Mouse (Mus musculus) MEL (cell line): ENCODE results near the gene Tgfbi. TPM values are rescaled to one million over a fixed set of nuclear protein-coding genes. Genes with fewer than 3 reads are reported as not detected.

Source experiments
- DNase-seq: peaks from one replicate; pipeline ENCODE4 v3.0.0; 2011; ENCODE audit warnings: low read depth, low spot score
- H3K27ac ChIP-seq: 2 replicates; pipeline ENCODE4 v1.5.1; 2012; ENCODE audit warnings: low read depth, mild to moderate bottlenecking, control low read depth, low read length, moderate library complexity; ENCODE audit not compliant: control insufficient read depth
- H3K27me3 ChIP-seq, 2 experiments: fragments of 150-350 bp in 1 of 2; sonication (generic) in 1 of 2; 2 replicates each; pipeline ENCODE4 v1.6.1; 2012; ENCODE audit warnings: low read length in 2 of 2, mild to moderate bottlenecking in 2 of 2, improper control_type of control experiment in 1 of 2, moderate library complexity in 1 of 2; ENCODE audit not compliant: insufficient read depth in 2 of 2, control insufficient read depth in 1 of 2
- H3K36me3 ChIP-seq, 2 experiments: 2 replicates each; pipeline ENCODE4 v1.6.1; 2012 to 2014; ENCODE audit warnings: low read length in 2 of 2, improper control_type of control experiment in 1 of 2, inconsistent platforms in 1 of 2, mild to moderate bottlenecking in 1 of 2; ENCODE audit not compliant: insufficient read depth in 2 of 2, control insufficient read depth in 1 of 2
- H3K4me1 ChIP-seq, 2 experiments: fragments of 150-350 bp in 1 of 2; sonication (generic) in 1 of 2; 2 replicates each; pipeline ENCODE4 v1.6.1; 2012; ENCODE audit warnings: low read length in 2 of 2, improper control_type of control experiment in 1 of 2, mild to moderate bottlenecking in 1 of 2; ENCODE audit not compliant: insufficient read depth in 2 of 2, control insufficient read depth in 1 of 2
- H3K4me3 ChIP-seq, 2 experiments: fragments of 150-350 bp in 1 of 2; sonication (generic) in 1 of 2; 2 replicates each; pipeline ENCODE4 v1.5.1; 2012; ENCODE audit warnings: low read depth in 2 of 2, low read length in 2 of 2, mild to moderate bottlenecking in 2 of 2, moderate library complexity in 2 of 2, control low read depth in 1 of 2, improper control_type of control experiment in 1 of 2; ENCODE audit not compliant: control insufficient read depth in 1 of 2, insufficient read depth in 1 of 2
- H3K79me2 ChIP-seq: 2 replicates; pipeline ENCODE4 v1.6.1; 2012; ENCODE audit warnings: mild to moderate bottlenecking, low read length, moderate library complexity; ENCODE audit not compliant: control insufficient read depth, poor library complexity, insufficient read depth
- H3K9ac ChIP-seq: 2 replicates; pipeline ENCODE4 v1.6.1; 2012; ENCODE audit warnings: low read depth, mild to moderate bottlenecking, control low read depth, low read length, moderate library complexity; ENCODE audit not compliant: control insufficient read depth, poor library complexity, severe bottlenecking
- H3K9me3 ChIP-seq: fragments of 150-350 bp; sonication (generic); replicated peaks from 2 replicates; pipeline ENCODE4 v1.6.1; 2012; ENCODE audit warnings: mild to moderate bottlenecking, low read length, improper control_type of control experiment, moderate library complexity; ENCODE audit not compliant: insufficient read depth
- BHLHE40 ChIP-seq: IDR thresholded peaks from 2 replicates; pipeline ENCODE4 v1.6.1; 2012; ENCODE audit warnings: low read depth, mild to moderate bottlenecking, inconsistent platforms, low read length, improper control_type of control experiment, borderline replicate concordance
- CHD1 ChIP-seq: IDR thresholded peaks from 2 replicates; pipeline ENCODE4 v1.6.1; 2012; ENCODE audit warnings: low read depth, mild to moderate bottlenecking, inconsistent platforms, low read length, improper control_type of control experiment
- E2F4 ChIP-seq: IDR thresholded peaks from 2 replicates; pipeline ENCODE4 v1.6.1; 2011; ENCODE audit warnings: low read depth, low read length, improper control_type of control experiment, borderline replicate concordance
- ELF1 ChIP-seq: IDR thresholded peaks from 2 replicates; pipeline ENCODE4 v1.6.1; 2014; ENCODE audit warnings: low read depth, mild to moderate bottlenecking, inconsistent platforms, low read length, improper control_type of control experiment, moderate library complexity
- ETS1 ChIP-seq: IDR thresholded peaks from 2 replicates; pipeline ENCODE4 v1.6.1; 2012; ENCODE audit warnings: low read depth, mild to moderate bottlenecking, inconsistent platforms, low read length, improper control_type of control experiment, moderate library complexity
- GATA1 ChIP-seq: IDR thresholded peaks from 2 replicates; pipeline ENCODE4 v1.6.1; 2011; ENCODE audit warnings: low read depth, low read length, improper control_type of control experiment
- HCFC1 ChIP-seq: IDR thresholded peaks from 2 replicates; pipeline ENCODE4 v1.6.1; 2012; ENCODE audit warnings: low read depth, mild to moderate bottlenecking, inconsistent platforms, low read length, improper control_type of control experiment, moderate library complexity
- JUND ChIP-seq: IDR thresholded peaks from 2 replicates; pipeline ENCODE4 v1.6.1; 2011; ENCODE audit warnings: low read depth, mild to moderate bottlenecking, improper control_type of control experiment, low read length
- KAT2A ChIP-seq: conservative IDR thresholded peaks from 2 replicates; pipeline ENCODE4 v1.6.1; 2012; ENCODE audit warnings: low read depth, low read length, improper control_type of control experiment, inconsistent platforms
- MEF2A ChIP-seq: IDR thresholded peaks from 2 replicates; pipeline ENCODE4 v1.6.1; 2014; ENCODE audit warnings: low read depth, mild to moderate bottlenecking, inconsistent platforms, low read length, improper control_type of control experiment; ENCODE audit not compliant: poor library complexity, insufficient replicate concordance, severe bottlenecking; ENCODE audit errors: extremely low read depth
- MXI1 ChIP-seq: IDR thresholded peaks from 2 replicates; pipeline ENCODE4 v1.6.1; 2011; ENCODE audit warnings: mild to moderate bottlenecking, low read depth, low read length, improper control_type of control experiment
- MYB ChIP-seq: IDR thresholded peaks from 2 replicates; pipeline ENCODE4 v1.6.1; 2011; ENCODE audit warnings: mild to moderate bottlenecking, low read depth, low read length, improper control_type of control experiment
- MYC ChIP-seq: IDR thresholded peaks from 2 replicates; pipeline ENCODE4 v1.6.1; 2011; ENCODE audit warnings: low read depth, mild to moderate bottlenecking, low read length, improper control_type of control experiment, moderate library complexity
- NELFE ChIP-seq: IDR thresholded peaks from 2 replicates; pipeline ENCODE4 v1.6.1; 2011; ENCODE audit warnings: low read depth, low read length, improper control_type of control experiment
- POLR2A ChIP-seq, 2 experiments: IDR thresholded peaks; 2 replicates each; pipeline ENCODE4 v1.6.1; 2011 to 2012; ENCODE audit warnings: low read length in 2 of 2, mild to moderate bottlenecking in 2 of 2, control low read depth in 1 of 2, improper control_type of control experiment in 1 of 2, low read depth in 1 of 2, moderate library complexity in 1 of 2; ENCODE audit not compliant: control insufficient read depth in 1 of 2, insufficient read depth in 1 of 2, poor library complexity in 1 of 2
- RCOR1 ChIP-seq: IDR thresholded peaks from 2 replicates; pipeline ENCODE4 v1.6.1; 2012; ENCODE audit warnings: low read depth, mild to moderate bottlenecking, inconsistent platforms, low read length, improper control_type of control experiment
- SIN3A ChIP-seq: IDR thresholded peaks from 2 replicates; pipeline ENCODE4 v1.6.1; 2012; ENCODE audit warnings: low read length, improper control_type of control experiment, inconsistent platforms
- TBP ChIP-seq: IDR thresholded peaks from 2 replicates; pipeline ENCODE4 v1.8.0; 2011; ENCODE audit warnings: low read depth, low read length, improper control_type of control experiment
- TCF12 ChIP-seq: IDR thresholded peaks from 2 replicates; pipeline ENCODE4 v1.6.1; 2014; ENCODE audit warnings: low read depth, mild to moderate bottlenecking, inconsistent platforms, low read length, improper control_type of control experiment, moderate library complexity
- UBTF ChIP-seq: IDR thresholded peaks from 2 replicates; pipeline ENCODE4 v1.6.1; 2012; ENCODE audit warnings: low read depth, mild to moderate bottlenecking, inconsistent platforms, low read length, improper control_type of control experiment, moderate library complexity, borderline replicate concordance; ENCODE audit not compliant: insufficient read depth
- ZC3H11A ChIP-seq: IDR thresholded peaks from 2 replicates; pipeline ENCODE4 v1.6.1; 2012; ENCODE audit warnings: low read depth, mild to moderate bottlenecking, inconsistent platforms, low read length, improper control_type of control experiment
- ZNF384 ChIP-seq: IDR thresholded peaks from 2 replicates; pipeline ENCODE4 v1.6.1; 2012; ENCODE audit warnings: low read depth, mild to moderate bottlenecking, inconsistent platforms, low read length, improper control_type of control experiment
- polyA plus RNA-seq, 2 experiments: library from polyadenylated mRNA; stranded (reverse) in 1 of 2; unstranded in 1 of 2; fragments of >175 nt in 1 of 2; fragments of >200 nt in 1 of 2; gene quantifications; 2 replicates each; pipeline versions ENCODE4 v1.2.1 to v1.2.4; 2012; ENCODE audit warnings: low replicate concordance in 2 of 2, low read depth in 1 of 2; ENCODE audit not compliant: insufficient read length in 2 of 2, insufficient read depth in 1 of 2, missing spikeins in 1 of 2
- total RNA-seq: library from RNA; depleted of rRNA; stranded (reverse); fragments of 300-350 nt; gene quantifications from 2 replicates; pipeline ENCODE4 v1.2.3, GENCODE M21; 2012

Gene Tgfbi
- total and polyA plus RNA-seq, 3 experiments, result not detected

GRCm38 (mm10) chr13:56597831-56598612 lies 11.3 kb upstream of the Tgfbi start:
- H3K4me3 ChIP-seq, result no peak overlapping the region
- no peaks in the 10 kb centered on the region for H3K27me3 ChIP-seq

GRCm38 (mm10) chr13:56599511-56599910 lies 9.8 kb upstream of the Tgfbi start:
- H3K27me3 ChIP-seq, result no peaks in the 10 kb centered on the region
- no peaks in the 10 kb centered on the region for H3K9me3 ChIP-seq
- no peak overlapping the region for H3K27ac ChIP-seq

More at GRCm38 (mm10) chr13:56597831-56598612, 11.3 kb upstream of the Tgfbi start:
- DNase-seq, result no peak
- Histone ChIP-seq H3K4me1 (no peaks in the 10 kb centered on the region), H3K36me3 (no peaks in the 10 kb centered on the region), H3K27ac (no peak overlapping the region), H3K9ac (no peak overlapping the region), H3K9me3 (no peaks in the 10 kb centered on the region), H3K79me2 (no peaks in the 10 kb centered on the region)
- TF ChIP-seq GATA1 (no peak), UBTF (no peak), ETS1 (no peak), NELFE (no peak), MXI1 (no peak), E2F4 (no peak), CHD1 (no peak), POLR2A (IDR thresholded peaks at IDR 0.05; ENCODE audit: control insufficient read depth in 1 of 2, insufficient read depth in 1 of 2, low read depth in 1 of 2, low read length in 2 of 2, poor library complexity in 1 of 2) (no peak), HCFC1 (no peak), KAT2A (no peak), SIN3A (no peak), ZC3H11A (no peak), MYB (no peak), ZNF384 (no peak), BHLHE40 (no peak), MEF2A (no peak), JUND (no peak)

More at GRCm38 (mm10) chr13:56599511-56599910, 9.8 kb upstream of the Tgfbi start:
- Histone ChIP-seq H3K4me3 (no peak overlapping the region), H3K9ac (no peak overlapping the region), H3K4me1 (no peaks in the 10 kb centered on the region), H3K79me2 (no peaks in the 10 kb centered on the region), H3K36me3 (no peaks in the 10 kb centered on the region)
- TF ChIP-seq RCOR1 (no peak), ELF1 (no peak), TBP (no peak), MYC (no peak), TCF12 (no peak), MYB (no peak), MXI1 (no peak)
- no peak for DNase-seq
